Mouse (Mus musculus): ENCODE measurements around the gene Msantd3.

- TF ChIP-seq CTCF (conservative IDR thresholded peaks at IDR 0.05 in 1 of 2, IDR thresholded peaks at IDR 0.05 in 1 of 2; ENCODE audit: low read depth in 2 of 2, low read length in 2 of 2) = no peak
- no peak for TF ChIP-seq SIN3A (IDR thresholded peaks at IDR 0.05; ENCODE audit: low read length)
- no peak for TF ChIP-seq CHD2 (IDR thresholded peaks at IDR 0.05; ENCODE audit: low read length)
- no peak for TF ChIP-seq EP300 (IDR thresholded peaks at IDR 0.05; ENCODE audit: low read length)
These were observed 12.8 kb downstream of the Msantd3 start for GRCm38 (mm10) chr4:48552486-48553064.

All from CH12.LX (cell line).